7 mouse cellular contexts compared by ENCODE assay signal in genomic region chr1:192770130-192770494, GRCm38 (mm10). TPM values are rescaled to one million over a fixed set of nuclear protein-coding genes. Genes with fewer than 3 reads are reported as not detected.
DNase-seq lines count a peak whose midpoint lies in the region; ATAC-seq and TF ChIP-seq lines count a peak whose summit lies in the region.

No protein-coding gene starts in this region.

- ATAC-seq in lung, embryonic 14.5 days (ENCODE audit: insufficient read depth): peak; percentile 73
- peak; percentile 90 for ATAC-seq in forebrain, embryonic 16.5 days
- peak; percentile 86 for ATAC-seq in midbrain, embryonic 11.5 days (ENCODE audit: low FRiP score)

- peak overlapping the region; percentile 98 for H3K9ac ChIP-seq in lung, embryonic 14.5 days
- peak overlapping the region; percentile 97 for H3K9ac ChIP-seq in forebrain, embryonic 16.5 days (replicated peaks; ENCODE audit: low read depth, low read length)
- H3K9ac ChIP-seq in midbrain, embryonic 11.5 days (ENCODE audit: low read length): peak overlapping the region; percentile 95

- H3K4me2 ChIP-seq in lung, embryonic 14.5 days: peak overlapping the region; percentile 99
- H3K4me2 ChIP-seq in forebrain, embryonic 16.5 days (ENCODE audit: low read length): peak overlapping the region; percentile 97
- peak overlapping the region; percentile 92 for H3K4me2 ChIP-seq in midbrain, embryonic 11.5 days

- DNase-seq in lung, embryonic 14.5 days: peak; percentile 77
- DNase-seq in lung, postnatal 25 days (ENCODE audit: low spot score): no peak
- DNase-seq in layer of hippocampus, postnatal 36 days: peak; percentile 41 to 47
- DNase-seq in midbrain, embryonic 11.5 days (ENCODE audit: low spot score, missing footprints): peak; percentile 97
- peak; percentile 36 for DNase-seq in thymus, postnatal 4 days

- no peaks in the 10 kb centered on the region for H3K9me3 ChIP-seq in lung, embryonic 14.5 days (ENCODE audit: low read depth, low read length)
- no peaks in the 10 kb centered on the region for H3K9me3 ChIP-seq in forebrain, embryonic 16.5 days (ENCODE audit: control insufficient read depth, low read length)
- H3K9me3 ChIP-seq in midbrain, embryonic 11.5 days (ENCODE audit: control insufficient read depth, low read length): no peaks in the 10 kb centered on the region

- WGBS in lung, embryonic 14.5 days: 17% methylated on average over 10 of the region's 10 CpGs
- WGBS in forebrain, embryonic 16.5 days: 7% methylated on average over 10 of the region's 10 CpGs
- 17% methylated on average over 10 of the region's 10 CpGs for WGBS in midbrain, embryonic 11.5 days

- H3K4me1 ChIP-seq in lung, embryonic 14.5 days (ENCODE audit: insufficient read depth): 0 out of 2 replicates have a peak, but pooled peaks cover 6% of the 10 kb centered on the region
- peaks cover 4% of the 10 kb centered on the region; the same call in 1 of the 2 replicates for H3K4me1 ChIP-seq in brown adipose tissue, adult 24 weeks (ENCODE audit: control insufficient read depth, insufficient read depth, insufficient read length, low read length)
- H3K4me1 ChIP-seq in forebrain, embryonic 16.5 days (replicated peaks; ENCODE audit: control insufficient read depth, insufficient read depth, low read length): peaks cover 10% of the 10 kb centered on the region
- peaks cover 4% of the 10 kb centered on the region; the same call in 1 of the 2 replicates for H3K4me1 ChIP-seq in midbrain, embryonic 11.5 days (ENCODE audit: control insufficient read depth, insufficient read depth, low read length)

- no peak for TF ChIP-seq CTCF in lung, embryonic 14.5 days (IDR thresholded peaks at IDR 0.05; ENCODE audit: low read depth)

- H3K27me3 ChIP-seq in lung, embryonic 14.5 days (ENCODE audit: insufficient read depth, low read length): no peaks in the 10 kb centered on the region
- no peaks in the 10 kb centered on the region for H3K27me3 ChIP-seq in forebrain, embryonic 16.5 days (replicated peaks; ENCODE audit: control insufficient read depth, insufficient read depth, low read length)
- H3K27me3 ChIP-seq in midbrain, embryonic 11.5 days (ENCODE audit: control insufficient read depth, insufficient read depth, low read length): no peaks in the 10 kb centered on the region

- no peaks in the 10 kb centered on the region for H3K36me3 ChIP-seq in lung, embryonic 14.5 days (ENCODE audit: insufficient read depth)
- H3K36me3 ChIP-seq in forebrain, embryonic 16.5 days (ENCODE audit: control insufficient read depth, insufficient read depth): no peaks in the 10 kb centered on the region
- H3K36me3 ChIP-seq in midbrain, embryonic 11.5 days (ENCODE audit: control insufficient read depth, insufficient read depth, low read length): no peaks in the 10 kb centered on the region

- peak overlapping the region; percentile 67 for H3K4me3 ChIP-seq in lung, embryonic 14.5 days (ENCODE audit: low read depth, low read length)
- peak overlapping the region; percentile 89 for H3K4me3 ChIP-seq in brown adipose tissue, adult 24 weeks (ENCODE audit: insufficient read depth, low read depth, low read length)
- H3K4me3 ChIP-seq in forebrain, embryonic 16.5 days (replicated peaks; ENCODE audit: low read length): peak overlapping the region; percentile 73
- peak overlapping the region; percentile 54 for H3K4me3 ChIP-seq in midbrain, embryonic 11.5 days (ENCODE audit: low read depth, low read length)

- H3K27ac ChIP-seq in lung, embryonic 14.5 days (ENCODE audit: low read depth): peak overlapping the region; percentile 95
- H3K27ac ChIP-seq in brown adipose tissue, adult 24 weeks (replicated peaks; ENCODE audit: low read depth, low read length): peak overlapping the region; percentile 56
- H3K27ac ChIP-seq in forebrain, embryonic 16.5 days (ENCODE audit: low read length): peak overlapping the region; percentile 79
- H3K27ac ChIP-seq in midbrain, embryonic 11.5 days (ENCODE audit: low read depth, low read length): peak overlapping the region; percentile 53

RNA-seq across cellular contexts. Expression of gene Hhat, which starts 0.9 kb away (rescaled TPM):
- 12.8 and 12.9 TPM in 2 replicates for polyA plus RNA-seq in lung, embryonic 14.5 days (2014; fragmentation: Nextera tagmentation; extraction: Ambion mirVana)
- 0.46 and 0.59 TPM in 2 replicates for polyA plus RNA-seq in brown adipose tissue, adult 24 weeks (2012; ENCODE audit: insufficient read depth, insufficient read length, missing spikeins)
- 3.6 and 4.2 TPM in 2 replicates for polyA plus RNA-seq in forebrain, embryonic 16.5 days (2015; fragmentation: Nextera tagmentation; extraction: Ambion mirVana)
- total RNA-seq in layer of hippocampus, postnatal 36 days (2021): 1 to 10 TPM in 1 of 2 experiments, under 1 TPM in 1; 0.62 to 1.3 TPM
- 7.4 and 11.0 TPM in 2 replicates for polyA plus RNA-seq in midbrain, embryonic 11.5 days (2014; fragmentation: Nextera tagmentation; extraction: Ambion mirVana)
